Mouse (Mus musculus) left cerebral cortex, postnatal 25 days (tissue): Measurements from ENCODE around the gene Hpcal4. TPM values are rescaled to one million over a fixed set of nuclear protein-coding genes. Genes with fewer than 3 reads are reported as not detected.

Source experiments
- DNase-seq, 2 experiments: peaks; one replicate each; pipeline ENCODE4 v3.0.0; 2022; ENCODE audit warnings: low spot score in 2 of 2, mixed read lengths in 1 of 2
- intact Hi-C: fragments of 180-260 bp; cut with DNase I; formaldehyde crosslinking; loops from one replicate; pipeline ENCODE4 v1.15.1; 2025
- total RNA-seq, 2 experiments: library from RNA; stranded (reverse); gene quantifications; 2 replicates each; pipeline ENCODE4 v1.2.3; 2021

Gene Hpcal4
- total RNA-seq, 2 experiments from 2014 or later = 553 to 568 TPM

- intact Hi-C loops = no loop called here
- DNase-seq = no peak
These were observed 50.6 kb downstream of the Hpcal4 start, which contains the start of gene Heyl for GRCm38 (mm10) chr4:123233492-123234084. TSS of gene Heyl (plus strand) at chr4:123233556.

DNA sequence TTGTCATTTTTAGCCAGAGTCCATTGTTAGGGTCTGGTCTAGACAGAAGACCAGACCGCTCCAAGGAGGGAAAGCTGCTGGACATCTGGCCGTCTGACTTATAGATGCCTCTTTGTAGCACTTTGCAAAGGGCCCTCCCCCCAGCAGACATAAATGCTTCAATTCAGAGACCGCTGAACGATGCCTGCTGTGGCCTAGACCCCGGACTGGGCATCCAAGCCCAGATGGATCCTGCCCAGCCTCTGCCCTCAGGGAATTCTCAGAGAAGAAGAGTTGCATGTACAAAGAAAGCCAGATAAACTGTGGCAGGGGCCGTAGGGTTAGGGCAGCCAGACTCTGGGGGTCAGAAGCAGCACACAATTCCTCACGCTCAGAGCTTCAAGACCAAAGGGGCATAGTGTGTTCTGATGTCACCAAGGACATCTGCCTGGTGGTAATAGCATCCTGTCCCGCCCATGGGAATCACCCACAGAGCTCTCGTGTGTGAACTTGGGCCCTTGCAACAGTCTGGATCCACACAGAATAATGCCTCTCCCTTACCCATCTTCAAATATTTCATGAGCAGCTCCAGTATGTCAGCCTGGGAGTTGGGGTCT is 52.9 kb downstream of the Hpcal4 start:
- intact Hi-C loops = no loop called here
- no peak for DNase-seq

DNA sequence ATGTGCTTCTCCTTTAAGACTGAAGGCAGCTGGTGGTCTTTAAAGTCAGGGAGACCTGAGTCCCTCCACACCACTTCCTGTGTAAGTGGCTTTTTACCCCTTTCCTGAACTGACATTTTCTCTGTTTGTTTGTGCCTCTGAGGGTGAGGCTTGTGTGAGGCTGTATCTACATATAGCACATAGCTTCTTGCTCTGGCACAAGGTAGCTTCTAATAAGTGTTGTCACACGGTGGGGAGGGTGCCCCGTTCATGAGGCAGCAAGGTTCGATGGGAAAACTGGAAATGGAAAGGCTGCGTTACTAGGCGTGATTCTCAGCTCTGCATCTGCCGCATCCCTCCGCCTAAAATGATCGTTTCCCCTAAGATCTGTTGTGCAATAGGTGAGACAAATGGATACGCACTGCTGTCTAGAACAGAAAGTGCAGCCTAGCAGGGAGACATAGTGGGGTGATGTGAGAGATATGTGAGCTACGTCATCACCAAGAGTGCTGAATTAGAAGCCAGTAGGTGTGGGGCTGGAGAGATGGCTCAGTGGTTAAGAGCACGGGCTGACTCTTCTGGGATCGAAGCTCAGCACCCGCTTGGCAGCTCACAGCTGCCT is 53.5 kb downstream of the Hpcal4 start:
- intact Hi-C loops = no loop called here
- no peak for DNase-seq

DNA sequence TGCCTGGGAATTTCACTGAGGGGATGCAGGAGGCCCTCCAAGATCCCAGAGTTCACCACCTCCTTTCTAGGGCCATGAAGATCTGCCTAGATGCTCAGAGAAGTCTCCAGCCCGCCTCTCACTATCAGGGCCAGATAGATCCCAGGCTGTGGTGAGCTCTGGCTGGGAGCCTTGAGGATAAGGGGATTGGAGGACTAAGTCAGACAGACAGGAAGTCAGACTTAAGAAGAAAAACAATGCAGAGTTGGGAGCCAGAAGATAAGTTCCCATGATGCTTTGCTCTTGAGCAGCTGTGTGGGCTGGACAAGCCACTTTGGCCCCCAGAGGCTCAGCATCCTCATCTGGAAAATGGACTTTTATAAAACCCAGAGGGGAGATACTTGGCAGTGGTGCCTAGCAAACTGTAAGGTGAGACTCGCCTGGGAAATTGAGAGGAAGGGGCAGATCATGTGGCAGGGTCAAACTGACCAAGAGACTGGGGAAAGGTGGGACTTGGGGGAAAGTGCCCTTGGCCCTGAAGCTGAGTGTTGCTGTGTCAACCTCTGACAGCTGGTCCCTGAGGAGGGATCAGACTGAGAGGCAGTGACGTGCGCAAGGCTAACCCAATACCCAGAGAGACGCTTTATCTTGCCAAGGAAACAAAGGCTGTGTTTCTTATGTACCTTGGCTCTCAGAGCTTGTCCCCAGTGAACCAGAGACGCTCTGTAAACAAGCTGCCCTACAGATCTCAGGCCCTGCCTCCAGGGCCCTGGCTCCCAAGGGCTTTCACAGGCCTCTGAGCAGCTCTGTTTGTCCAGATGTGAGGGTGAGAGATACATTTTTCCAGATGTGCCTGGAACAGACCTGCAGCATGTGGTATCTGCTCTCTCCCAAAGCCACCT is 54.6 kb downstream of the Hpcal4 start:
- intact Hi-C loops = no loop called here
- no peak for DNase-seq

GRCm38 (mm10) chr4:123239361-123240203 is 56.6 kb downstream of the Hpcal4 start:
- no peak for DNase-seq
- intact Hi-C loops = no loop called here

Other genes with a start within 250 kb of the Hpcal4 start
- gene Mfsd2a, start 222.0 kb upstream of the Hpcal4 start, total RNA-seq = 10 to 100 TPM; 37.4 to 43.5 TPM
- 10 to 100 TPM; 11.0 to 14.2 TPM for gene Mycl, start 187.6 kb upstream of the Hpcal4 start, total RNA-seq
- 10 to 100 TPM; 18.5 to 22.2 TPM for gene Trit1, start 166.6 kb upstream of the Hpcal4 start, total RNA-seq
- gene Bmp8b, start 78.1 kb upstream of the Hpcal4 start, total RNA-seq = under 1 TPM in 1 of 2 experiments, not detected in 1; 0.27 TPM
- under 1 TPM in 1 of 2 experiments, not detected in 1; 0.25 TPM for gene Oxct2b, start 67.0 kb upstream of the Hpcal4 start, total RNA-seq
- gene Ppie, start 43.3 kb upstream of the Hpcal4 start, total RNA-seq = 10 to 100 TPM; 19.9 to 21.4 TPM
- gene Nt5c1a, start 18.3 kb downstream of the Hpcal4 start, total RNA-seq = 1 to 10 TPM; 7.4 to 9.2 TPM
- 1 to 10 TPM; 4.2 to 5.8 TPM for gene Heyl, start 50.3 kb downstream of the Hpcal4 start, total RNA-seq
- gene Pabpc4, start 79.1 kb downstream of the Hpcal4 start, total RNA-seq = 10 to 100 TPM; 36.8 to 40.3 TPM
- gene Oxct2a, start 140.4 kb downstream of the Hpcal4 start, total RNA-seq = not detected
- under 1 TPM; 0.18 to 0.37 TPM for gene Bmp8a, start 160.0 kb downstream of the Hpcal4 start, total RNA-seq